Mouse (Mus musculus) liver, postnatal 0 days (tissue): Measurements from ENCODE around the gene Esd.

Experiments
- CTCF ChIP-seq: sonication (generic); IDR thresholded peaks from 2 replicates; pipeline ENCODE4 v1.5.1; 2016; ENCODE audit warnings: antibody characterized with exemption, low read depth
- EP300 ChIP-seq: IDR thresholded peaks from 2 replicates; pipeline ENCODE4 v1.6.1; 2016; ENCODE audit warnings: antibody characterized with exemption, low read depth, mild to moderate bottlenecking

DNA sequence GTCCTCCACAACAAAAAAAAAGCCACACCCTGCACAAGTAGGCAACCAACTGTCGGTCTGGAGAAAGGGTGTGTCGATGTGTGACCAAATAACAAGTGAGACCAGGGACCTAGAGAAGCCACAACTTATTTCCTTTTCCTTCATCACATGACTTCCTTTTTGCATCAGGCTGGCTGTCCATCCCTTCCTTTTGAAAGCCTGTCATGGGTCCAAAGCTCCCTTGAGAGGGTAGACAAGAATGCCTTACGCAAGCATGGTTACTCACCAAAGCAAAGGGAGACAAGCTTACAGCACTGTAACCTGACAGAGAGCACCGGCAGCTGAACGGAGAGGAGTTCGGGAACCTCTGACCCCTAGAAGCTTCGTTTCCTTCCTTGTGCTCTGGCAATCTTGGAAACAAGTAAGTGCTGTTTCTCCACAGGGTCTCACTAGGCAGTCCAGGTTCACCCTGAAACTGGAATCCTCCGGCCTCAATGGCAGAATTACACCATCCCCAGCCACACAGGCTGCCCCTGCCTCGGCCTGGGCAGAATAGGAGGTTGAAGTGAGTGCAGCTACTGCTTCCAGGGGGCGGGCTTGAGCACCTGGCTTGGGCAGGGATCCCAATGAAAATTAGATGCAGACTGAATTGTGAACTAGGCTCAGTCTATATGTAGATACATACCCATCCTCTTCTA is 65.4 kb downstream of the Esd start:
- TF ChIP-seq EP300 (no peak), CTCF (peak; percentile 10; the same call in 1 of the 2 replicates)
